ENCODE assay signal across 17 mouse cellular contexts in genomic region chr2:153470983-153471382, GRCm38 (mm10). TPM values are rescaled to one million over a fixed set of nuclear protein-coding genes. Genes with fewer than 3 reads are reported as not detected.
A peak's percentile ranks its signal among the peaks of the same experiment; 100 is the strongest.
DNase-seq lines count a peak whose midpoint lies in the region; ATAC-seq and TF ChIP-seq lines count a peak whose summit lies in the region.
"Had no signal": no experiment of that assay in that cellular context is flagged by ENCODE, and none has a peak within 500 bp of the region (broad histone marks: within the 10 kb centered on the region; RNA-seq: fewer than 3 reads in every experiment).

No protein-coding gene starts in this region.

- H3K36me3 ChIP-seq in kidney, adult 2 months (ENCODE audit: control insufficient read depth, insufficient read depth, low read length) = no peaks in the 10 kb centered on the region
- no peaks in the 10 kb centered on the region for H3K36me3 ChIP-seq in kidney, embryonic 16.5 days (ENCODE audit: insufficient read depth, low read length)
- no peaks in the 10 kb centered on the region for H3K36me3 ChIP-seq in limb, embryonic 12.5 days

- H3K9ac ChIP-seq in kidney, embryonic 16.5 days (replicated peaks; ENCODE audit: low read length) = no peak overlapping the region
- H3K9ac ChIP-seq in limb, embryonic 12.5 days (replicated peaks) = no peak overlapping the region

- WGBS in kidney, adult 2 months = 49% methylated on average over 3 of the region's 3 CpGs
- WGBS in kidney, embryonic 16.5 days = 37% methylated on average over 3 of the region's 3 CpGs
- 9% methylated on average over 3 of the region's 3 CpGs for whole genome bisulfite sequencing in limb, embryonic 12.5 days

- TF ChIP-seq POLR2A in kidney, adult 2 months (IDR thresholded peaks at IDR 0.05; ENCODE audit: low read depth, low read length) = no peak

- no peak overlapping the region for H3K4me2 ChIP-seq in kidney, embryonic 16.5 days (replicated peaks; ENCODE audit: low read depth, low read length)
- no peak overlapping the region for H3K4me2 ChIP-seq in limb, embryonic 12.5 days

- H3K4me1 ChIP-seq in kidney, adult 2 months (ENCODE audit: control insufficient read depth, insufficient read depth, low read length) = no peaks in the 10 kb centered on the region; the same call in 1 of the 2 replicates
- H3K4me1 ChIP-seq in kidney, embryonic 16.5 days (ENCODE audit: insufficient read depth, low read length) = peaks cover 46% of the 10 kb centered on the region
- H3K4me1 ChIP-seq in limb, embryonic 12.5 days (replicated peaks) = peaks cover 44% of the 10 kb centered on the region

- H3K4me3 ChIP-seq in kidney, adult 2 months (ENCODE audit: insufficient read depth, low read depth, low read length) = no peak overlapping the region
- H3K4me3 ChIP-seq in kidney, embryonic 16.5 days (ENCODE audit: low read length) = no peak overlapping the region
- H3K4me3 ChIP-seq in gastrocnemius, adult 2 months = no peak overlapping the region
- no peak overlapping the region for H3K4me3 ChIP-seq in limb, embryonic 12.5 days (replicated peaks)

- no peaks in the 10 kb centered on the region for H3K9me3 ChIP-seq in kidney, embryonic 16.5 days (ENCODE audit: low read length)
- H3K9me3 ChIP-seq in limb, embryonic 12.5 days = no peaks in the 10 kb centered on the region

- no peak overlapping the region for H3K27ac ChIP-seq in kidney, adult 2 months (ENCODE audit: insufficient read depth, low read depth, low read length)
- no peak overlapping the region for H3K27ac ChIP-seq in kidney, embryonic 16.5 days (ENCODE audit: low read length)
- H3K27ac ChIP-seq in gastrocnemius, adult 2 months = peak overlapping the region; percentile 59
- H3K27ac ChIP-seq in limb, embryonic 12.5 days = peak overlapping the region; percentile 50; the same call in 1 of the 2 replicates

- intact Hi-C loops in gastrocnemius, adult 2 months (cut with DNase I) = no loop called here

- peak; percentile 50 to 53 for DNase-seq in cerebellum, postnatal 25 days
- no peak for DNase-seq in cerebellum, adult 11 months
- peak; percentile 64 for DNase-seq in kidney, adult 2 months
- peak; percentile 92 for DNase-seq in gastrocnemius, adult 2 months
- no peak for DNase-seq in layer of hippocampus, postnatal 14 days (ENCODE audit: low spot score in 2 of 2)
- no peak for DNase-seq in spleen, postnatal 4 days (ENCODE audit: low spot score in 2 of 2)
- DNase-seq: layer of hippocampus, adult 9-11 months; midbrain, embryonic 14.5 days; thymus, postnatal 4 days had no signal

- no peak for ATAC-seq in kidney, embryonic 16.5 days (ENCODE audit: low FRiP score, low TSS enrichment)
- ATAC-seq in limb, embryonic 12.5 days (ENCODE audit: insufficient number of reproducible peaks, insufficient read depth, low FRiP score, low TSS enrichment, low read depth) = no peak
- ATAC-seq: lung, postnatal 0 days had no signal

- H3K27me3 ChIP-seq in kidney, adult 2 months (replicated peaks; ENCODE audit: control insufficient read depth, insufficient read depth, low read length) = no peaks in the 10 kb centered on the region
- no peaks in the 10 kb centered on the region for H3K27me3 ChIP-seq in kidney, embryonic 16.5 days (ENCODE audit: insufficient read depth, low read length)
- H3K27me3 ChIP-seq in limb, embryonic 12.5 days = no peaks in the 10 kb centered on the region

- TF ChIP-seq CTCF in kidney, adult 2 months (conservative IDR thresholded peaks at IDR 0.05; ENCODE audit: insufficient read depth, insufficient read length, low read depth, low read length) = no peak
- TF ChIP-seq CTCF in gastrocnemius, adult 2 months (IDR thresholded peaks at IDR 0.05) = no peak

RNA-seq across cellular contexts. Expression of gene 4930404H24Rik, which starts 21.6 kb away (rescaled TPM):
- polyA plus RNA-seq in kidney, adult 2 months (2012; rRNA removed) = not detected in 2 replicates
- polyA plus RNA-seq in kidney, embryonic 16.5 days (2015; fragmentation: Nextera tagmentation; extraction: Ambion mirVana) = not detected in 2 replicates
- not detected for total RNA-seq in gastrocnemius, adult 2 months (2021)
- polyA plus RNA-seq in limb, embryonic 12.5 days (2016; fragmentation: Nextera tagmentation; extraction: Ambion mirVana) = not detected in 2 replicates
- total RNA-seq in layer of hippocampus, postnatal 14 days (2021) = not detected
- total RNA-seq: ES-E14; heart, adult 8-10 months; hematopoietic stem cell, adult 5-6 weeks; liver, adult 2 months had no signal
- polyA plus RNA-seq: liver, adult 2 months; lung, postnatal 0 days; midbrain, embryonic 14.5 days; neural tube, embryonic 14.5 days had no signal

RNA-seq across cellular contexts. Expression of gene Nol4l, which starts 58.8 kb away (rescaled TPM):
- 11.9 and 14.5 TPM in 2 replicates for polyA plus RNA-seq in kidney, adult 2 months (2012; rRNA removed)
- 13.8 and 17.1 TPM in 2 replicates for polyA plus RNA-seq in kidney, embryonic 16.5 days (2015; fragmentation: Nextera tagmentation; extraction: Ambion mirVana)
- total RNA-seq in gastrocnemius, adult 2 months (2021) = 1 to 10 TPM; 1.0 to 1.2 TPM
- polyA plus RNA-seq in limb, embryonic 12.5 days (2016; fragmentation: Nextera tagmentation; extraction: Ambion mirVana) = 12.5 and 12.6 TPM in 2 replicates
- total RNA-seq in layer of hippocampus, postnatal 14 days (2021) = 10 to 100 TPM; 55.6 to 60.1 TPM

Comparison
In these comparisons a context has a peak if more than half of its experiments do, and no peak if none do; other contexts are left out.
1. DNase-seq: peak in cerebellum, postnatal 25 days (2 of 2), kidney, adult 2 months (single experiment) and gastrocnemius, adult 2 months (single experiment); none in cerebellum, adult 11 months (single experiment), layer of hippocampus, postnatal 14 days (0 of 2) and spleen, postnatal 4 days (0 of 2).
2. H3K27ac ChIP-seq: peak in gastrocnemius, adult 2 months (single experiment) and limb, embryonic 12.5 days (single experiment); none in kidney, adult 2 months (single experiment) and kidney, embryonic 16.5 days (single experiment).